Mouse (Mus musculus): Measurements from ENCODE around the gene Glt8d1. TPM values are rescaled to one million over a fixed set of nuclear protein-coding genes. Genes with fewer than 3 reads are reported as not detected.

Glt8d1 gene
- polyA plus RNA-seq, 2 experiments: 67.9 to 128 TPM

- Histone ChIP-seq H3K27ac (replicated peaks; ENCODE audit: low read depth, low read length) (no peak overlapping the region), H3K27me3 (ENCODE audit: control insufficient read depth, insufficient read depth, low read length) (no peaks in the 10 kb centered on the region), H3K4me3 (replicated peaks; ENCODE audit: low read length) (no peak overlapping the region), H3K4me2 (replicated peaks; ENCODE audit: low read depth, low read length, severe bottlenecking) (no peak overlapping the region), H3K4me1 (ENCODE audit: control insufficient read depth, insufficient read depth, low read length) (no peaks in the 10 kb centered on the region), H3K9me3 (ENCODE audit: control insufficient read depth, low read length) (no peaks in the 10 kb centered on the region), H3K9ac (ENCODE audit: low read depth, low read length, severe bottlenecking) (no peak overlapping the region), H3K36me3 (ENCODE audit: control insufficient read depth, insufficient read depth, low read length) (peaks cover 14% of the 10 kb centered on the region; the same call in 1 of the 2 replicates)
- 74% methylated on average over 3 of the region's 3 CpGs for WGBS
- TF ChIP-seq POLR2A (IDR thresholded peaks at IDR 0.05; ENCODE audit: borderline replicate concordance, extremely low read depth, insufficient read depth, insufficient read length): no peak
- DNase-seq (ENCODE audit: low spot score) (no peak), ATAC-seq (ENCODE audit: low FRiP score, low read depth) (no peak)
Measured at GRCm38 (mm10) chr14:30976222-30976621, 25.0 kb upstream of the Glt8d1 start.

- no peak overlapping the region for H3K4me2 ChIP-seq (replicated peaks; ENCODE audit: low read depth, low read length, severe bottlenecking)
- ATAC-seq (ENCODE audit: low FRiP score, low read depth) (no peak), DNase-seq (ENCODE audit: low spot score) (no peak)
- no peak overlapping the region for H3K4me3 ChIP-seq (replicated peaks; ENCODE audit: low read length)
- H3K9ac ChIP-seq (ENCODE audit: low read depth, low read length, severe bottlenecking): no peak overlapping the region
- no peaks in the 10 kb centered on the region for H3K9me3 ChIP-seq (ENCODE audit: control insufficient read depth, low read length)
- H3K27me3 ChIP-seq (ENCODE audit: control insufficient read depth, insufficient read depth, low read length): no peaks in the 10 kb centered on the region
- TF ChIP-seq POLR2A (IDR thresholded peaks at IDR 0.05; ENCODE audit: borderline replicate concordance, extremely low read depth, insufficient read depth, insufficient read length): no peak
- H3K36me3 ChIP-seq (ENCODE audit: control insufficient read depth, insufficient read depth, low read length): peaks cover 9% of the 10 kb centered on the region; the same call in 1 of the 2 replicates
- H3K4me1 ChIP-seq (ENCODE audit: control insufficient read depth, insufficient read depth, low read length): peaks cover 6% of the 10 kb centered on the region
- no peak overlapping the region for H3K27ac ChIP-seq (replicated peaks; ENCODE audit: low read depth, low read length)
Measured at GRCm38 (mm10) chr14:30996417-30996816, 4.8 kb upstream of the Glt8d1 start.

GRCm38 (mm10) chr14:31000356-31000755 is 844 bp upstream of the Glt8d1 start:
- H3K9ac ChIP-seq (ENCODE audit: low read depth, low read length, severe bottlenecking): peak overlapping the region; percentile 93
- H3K4me1 ChIP-seq (ENCODE audit: control insufficient read depth, insufficient read depth, low read length): peaks cover 11% of the 10 kb centered on the region
- H3K4me2 ChIP-seq (replicated peaks; ENCODE audit: low read depth, low read length, severe bottlenecking): peak overlapping the region; percentile 75
- DNase-seq (ENCODE audit: low spot score): no peak
- no peak for TF ChIP-seq POLR2A (IDR thresholded peaks at IDR 0.05; ENCODE audit: borderline replicate concordance, extremely low read depth, insufficient read depth, insufficient read length)
- WGBS: 58% methylated on average over 10 of the region's 10 CpGs
- H3K4me3 ChIP-seq (replicated peaks; ENCODE audit: low read length): peak overlapping the region; percentile 91
- peak overlapping the region; percentile 91; the same call in 1 of the 2 replicates for H3K27ac ChIP-seq (replicated peaks; ENCODE audit: low read depth, low read length)
- peaks cover 16% of the 10 kb centered on the region for H3K36me3 ChIP-seq (ENCODE audit: control insufficient read depth, insufficient read depth, low read length)
- no peaks in the 10 kb centered on the region for H3K27me3 ChIP-seq (ENCODE audit: control insufficient read depth, insufficient read depth, low read length)
- H3K9me3 ChIP-seq (ENCODE audit: control insufficient read depth, low read length): no peaks in the 10 kb centered on the region
- ATAC-seq (ENCODE audit: low FRiP score, low read depth): no peak

GRCm38 (mm10) chr14:31000816-31001306 is 339 bp upstream of the Glt8d1 start:
- H3K4me1 ChIP-seq (ENCODE audit: control insufficient read depth, insufficient read depth, low read length): peaks cover 11% of the 10 kb centered on the region
- H3K9me3 ChIP-seq (ENCODE audit: control insufficient read depth, low read length): no peaks in the 10 kb centered on the region
- peak overlapping the region; percentile 91 for H3K4me3 ChIP-seq (replicated peaks; ENCODE audit: low read length)
- H3K36me3 ChIP-seq (ENCODE audit: control insufficient read depth, insufficient read depth, low read length): peaks cover 16% of the 10 kb centered on the region
- H3K4me2 ChIP-seq (replicated peaks; ENCODE audit: low read depth, low read length, severe bottlenecking): peak overlapping the region; percentile 75
- ATAC-seq (ENCODE audit: low FRiP score, low read depth): 0 out of 2 replicates have a peak, but pooled peaks have one; percentile 6
- H3K27me3 ChIP-seq (ENCODE audit: control insufficient read depth, insufficient read depth, low read length): no peaks in the 10 kb centered on the region
- WGBS: 1% methylated on average over 21 of the region's 21 CpGs
- H3K9ac ChIP-seq (ENCODE audit: low read depth, low read length, severe bottlenecking): peak overlapping the region; percentile 93
- H3K27ac ChIP-seq (replicated peaks; ENCODE audit: low read depth, low read length): peak overlapping the region; percentile 91
- no peak for TF ChIP-seq POLR2A (IDR thresholded peaks at IDR 0.05; ENCODE audit: borderline replicate concordance, extremely low read depth, insufficient read depth, insufficient read length)
- DNase-seq (ENCODE audit: low spot score): no peak

GRCm38 (mm10) chr14:31004527-31004926 is 3.3 kb downstream of the Glt8d1 start:
- DNase-seq (ENCODE audit: low spot score) (no peak), ATAC-seq (ENCODE audit: low FRiP score, low read depth) (no peak)
- Histone ChIP-seq H3K4me1 (ENCODE audit: control insufficient read depth, insufficient read depth, low read length) (peaks cover 11% of the 10 kb centered on the region), H3K36me3 (ENCODE audit: control insufficient read depth, insufficient read depth, low read length) (peaks cover 25% of the 10 kb centered on the region), H3K27me3 (ENCODE audit: control insufficient read depth, insufficient read depth, low read length) (no peaks in the 10 kb centered on the region), H3K4me3 (replicated peaks; ENCODE audit: low read length) (no peak overlapping the region), H3K9me3 (ENCODE audit: control insufficient read depth, low read length) (no peaks in the 10 kb centered on the region), H3K4me2 (replicated peaks; ENCODE audit: low read depth, low read length, severe bottlenecking) (no peak overlapping the region), H3K9ac (ENCODE audit: low read depth, low read length, severe bottlenecking) (no peak overlapping the region), H3K27ac (replicated peaks; ENCODE audit: low read depth, low read length) (no peak overlapping the region)
- no peak for TF ChIP-seq POLR2A (IDR thresholded peaks at IDR 0.05; ENCODE audit: borderline replicate concordance, extremely low read depth, insufficient read depth, insufficient read length)
- WGBS: 85% methylated on average over 2 of the region's 2 CpGs
